Mouse (Mus musculus): ENCODE results near the gene Smg9. TPM values are rescaled to one million over a fixed set of nuclear protein-coding genes. Genes with fewer than 3 reads are reported as not detected.

The Smg9 gene
- total RNA-seq, 2 experiments from 2014 or later = 29.1 to 33.8 TPM

GRCm38 (mm10) chr7:24406528-24407344 lies 7.3 kb downstream of the Smg9 start:
- DNase-seq (ENCODE audit: low spot score in 2 of 2) = peak; percentile 61 to 77

GRCm38 (mm10) chr7:24408186-24408585 lies 8.8 kb downstream of the Smg9 start:
- no peak for DNase-seq (ENCODE audit: low spot score in 2 of 2)

GRCm38 (mm10) chr7:24410123-24410522 lies 10.7 kb downstream of the Smg9 start:
- no peak for DNase-seq (ENCODE audit: low spot score in 2 of 2)

DNA sequence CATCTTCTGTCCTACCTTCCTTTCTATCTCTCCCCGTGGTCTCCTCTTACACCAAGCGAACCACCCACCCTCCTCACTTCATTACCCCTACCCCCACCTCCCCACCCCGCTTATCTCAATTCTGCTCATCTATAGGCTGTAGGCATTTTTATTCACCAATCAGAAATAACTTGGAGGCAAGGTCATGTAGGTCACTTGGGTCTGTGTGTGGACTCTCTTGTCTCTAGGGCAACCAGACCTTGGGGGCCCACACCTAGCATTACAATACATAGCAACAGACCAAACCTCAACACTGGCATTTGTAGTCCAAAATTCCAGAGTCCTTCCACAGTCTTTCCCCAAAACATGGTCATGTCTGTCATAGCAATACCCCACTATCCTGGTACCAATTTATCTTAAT lies 11.4 kb downstream of the Smg9 start:
- no peak for DNase-seq (ENCODE audit: low spot score in 2 of 2)

DNA sequence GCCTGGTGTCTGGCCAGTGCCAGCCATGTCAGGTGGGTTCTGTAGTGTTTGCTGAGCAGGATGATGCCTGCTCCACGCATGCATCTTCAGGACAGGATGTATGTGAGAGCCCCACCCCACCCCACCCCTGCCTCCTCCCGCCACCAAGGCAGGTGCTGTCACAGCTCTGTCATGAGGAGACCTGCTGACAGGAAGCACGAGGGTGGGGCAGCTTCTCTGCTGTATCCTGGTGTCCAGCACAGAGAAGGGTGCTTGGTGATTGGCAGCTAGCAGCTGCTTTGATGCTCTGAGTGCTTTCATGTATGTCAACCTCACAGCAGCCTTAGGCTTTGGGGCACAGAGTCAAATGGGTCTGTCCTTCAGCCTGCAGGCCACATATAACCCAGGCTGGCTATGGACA lies 14.2 kb downstream of the Smg9 start:
- DNase-seq (ENCODE audit: low spot score in 2 of 2) = no peak

DNA sequence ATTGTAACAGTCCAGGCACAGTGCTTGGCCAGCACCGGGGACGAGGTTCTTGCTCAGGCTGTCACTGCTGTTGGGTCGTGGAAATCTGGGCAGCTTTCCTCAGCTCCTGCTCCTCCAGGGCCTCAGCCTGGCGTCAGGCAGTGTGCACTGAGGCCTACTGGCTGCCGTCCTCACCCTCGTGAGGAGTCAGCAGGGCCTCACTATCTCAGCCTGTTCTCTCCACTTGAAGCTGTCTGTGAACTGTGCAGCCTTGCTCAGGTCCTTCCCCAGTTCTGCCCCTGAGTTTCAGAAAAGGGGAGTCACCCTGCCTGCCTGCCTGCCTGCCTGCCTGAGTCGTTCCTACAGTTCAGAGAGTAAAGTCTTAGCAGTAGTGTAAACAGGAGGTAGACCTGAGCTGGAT lies 15.8 kb downstream of the Smg9 start:
- no peak for DNase-seq (ENCODE audit: low spot score in 2 of 2)

- no peak for DNase-seq (ENCODE audit: low spot score in 2 of 2)
These were observed 20.2 kb downstream of the Smg9 start for GRCm38 (mm10) chr7:24419579-24419978.

GRCm38 (mm10) chr7:24421648-24422047 lies 22.2 kb downstream of the Smg9 start:
- DNase-seq (ENCODE audit: low spot score in 2 of 2) = no peak

- no peak for DNase-seq (ENCODE audit: low spot score in 2 of 2)
These were observed 22.8 kb downstream of the Smg9 start for GRCm38 (mm10) chr7:24422251-24422650.

- DNase-seq (ENCODE audit: low spot score in 2 of 2) = no peak
These were observed 23.8 kb downstream of the Smg9 start for GRCm38 (mm10) chr7:24423107-24423763.

DNA sequence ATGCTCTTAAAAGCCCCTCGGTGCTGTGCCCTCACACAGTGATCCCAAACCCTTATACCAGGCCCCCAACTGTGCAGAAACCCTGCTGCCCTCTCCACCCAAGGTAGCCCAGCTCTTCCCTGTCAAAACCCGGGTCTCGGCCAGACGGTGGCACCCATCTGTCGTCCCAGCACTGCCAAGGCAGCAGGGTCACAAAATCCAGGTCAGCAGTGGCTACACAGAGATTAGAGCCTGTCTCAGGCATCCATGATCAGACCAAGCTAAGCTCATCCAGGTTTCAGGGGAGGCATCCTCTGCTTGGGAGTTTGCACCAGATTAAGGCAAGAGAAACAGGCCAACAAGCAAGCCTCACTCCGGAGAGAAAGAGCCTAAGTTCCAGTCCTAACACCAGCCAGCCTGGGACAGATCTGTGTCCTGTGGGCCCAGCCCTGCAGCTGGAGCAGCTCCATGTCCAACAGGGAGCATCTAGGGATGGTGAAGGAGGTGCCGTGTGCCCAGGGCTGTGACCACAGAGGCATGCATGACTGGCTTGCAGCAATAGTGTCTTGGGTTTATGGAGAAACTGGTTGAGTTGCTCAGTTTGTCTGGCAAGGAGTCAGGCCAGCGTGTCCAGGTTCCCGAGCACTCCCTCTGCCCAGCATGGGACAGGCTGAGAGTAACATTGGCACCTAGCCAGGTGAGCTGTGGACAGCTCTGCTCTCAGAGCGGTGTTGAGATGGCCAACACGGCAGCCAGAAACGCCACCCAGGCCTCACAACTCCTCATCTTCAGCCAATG lies 24.7 kb downstream of the Smg9 start:
- DNase-seq (ENCODE audit: low spot score in 2 of 2) = no peak

- no peak for DNase-seq (ENCODE audit: low spot score in 2 of 2)
These were observed 26.5 kb downstream of the Smg9 start for GRCm38 (mm10) chr7:24425919-24426318.

DNA sequence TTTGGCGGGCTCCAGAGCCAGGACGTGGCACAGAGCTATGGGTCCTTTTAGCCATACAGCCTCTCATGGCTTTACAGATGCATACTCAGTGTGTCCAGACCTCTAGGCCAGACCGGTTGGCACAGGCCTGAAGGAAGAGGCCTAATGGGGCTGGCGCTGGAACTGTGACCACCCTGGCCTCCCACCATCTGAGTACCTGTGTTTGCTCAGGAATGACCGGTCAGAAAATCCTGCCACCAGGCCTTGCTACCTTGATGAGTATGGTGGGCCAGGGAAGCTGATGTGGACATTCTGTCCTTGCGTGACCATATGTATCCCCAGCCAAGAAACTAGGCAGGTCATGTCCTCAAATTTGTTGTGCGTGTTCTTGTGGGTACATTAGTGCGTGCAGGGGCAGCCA lies 27.7 kb downstream of the Smg9 start:
- no peak for DNase-seq (ENCODE audit: low spot score in 2 of 2)

DNA sequence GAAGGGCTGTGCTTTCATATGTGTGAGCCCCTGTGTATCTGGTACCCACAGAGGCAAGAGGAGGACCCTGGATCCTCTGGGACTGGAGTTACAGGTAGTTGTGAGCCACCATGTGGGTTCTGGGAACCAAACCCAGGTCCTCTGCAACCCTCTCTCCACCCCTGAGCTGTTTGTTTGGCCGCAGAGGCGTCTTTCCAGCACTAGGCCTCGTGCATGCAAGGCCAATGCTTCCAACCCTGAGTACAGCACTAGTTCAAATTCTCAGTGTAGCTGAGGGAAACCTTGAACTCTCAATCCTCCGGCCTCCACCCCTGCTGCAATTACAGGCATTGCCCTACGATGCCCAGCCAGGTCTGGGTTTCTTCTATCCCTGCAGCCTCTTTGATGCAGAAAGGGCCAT lies 29.3 kb downstream of the Smg9 start:
- DNase-seq (ENCODE audit: low spot score in 2 of 2) = no peak

DNA sequence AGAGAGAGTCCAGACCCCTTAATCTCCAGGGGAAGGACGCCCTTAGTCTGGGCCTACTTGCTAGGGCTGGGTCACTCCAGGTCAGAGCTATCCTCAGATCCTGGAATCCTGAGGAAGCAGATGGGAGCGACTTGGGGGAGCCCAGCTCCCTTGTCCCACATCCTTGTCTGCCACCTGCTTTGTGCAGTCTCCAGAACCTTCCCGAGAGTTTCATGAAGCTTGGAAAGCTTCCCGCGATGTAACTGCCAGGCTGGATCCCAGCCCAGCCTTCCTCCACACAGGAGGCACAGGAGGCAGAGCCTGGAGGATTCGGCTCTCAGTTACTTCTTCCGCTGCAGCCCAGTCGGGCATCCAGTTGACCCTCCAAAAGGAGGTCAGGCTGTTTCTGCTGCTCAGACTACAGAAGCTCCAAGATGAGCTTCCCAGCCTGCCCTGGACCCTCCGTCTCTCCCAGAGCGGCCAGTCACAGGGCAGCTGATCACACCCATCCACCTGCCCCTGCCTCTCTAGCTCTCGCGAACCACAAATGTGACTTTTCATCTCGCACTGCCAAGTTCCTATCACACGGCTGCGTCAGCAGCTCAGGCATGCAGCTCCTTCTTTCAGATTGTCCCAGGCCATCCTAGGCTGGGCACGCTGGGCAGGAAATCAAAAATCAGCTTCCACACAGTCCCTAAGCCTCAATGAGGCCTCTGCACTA lies 30.1 kb downstream of the Smg9 start:
- peak; percentile 63 to 85 for DNase-seq (ENCODE audit: low spot score in 2 of 2)

GRCm38 (mm10) chr7:24430551-24431345 lies 31.3 kb downstream of the Smg9 start:
- no peak for DNase-seq (ENCODE audit: low spot score in 2 of 2)

- no peak for DNase-seq (ENCODE audit: low spot score in 2 of 2)
These were observed 32.3 kb downstream of the Smg9 start for GRCm38 (mm10) chr7:24431713-24432112.

DNA sequence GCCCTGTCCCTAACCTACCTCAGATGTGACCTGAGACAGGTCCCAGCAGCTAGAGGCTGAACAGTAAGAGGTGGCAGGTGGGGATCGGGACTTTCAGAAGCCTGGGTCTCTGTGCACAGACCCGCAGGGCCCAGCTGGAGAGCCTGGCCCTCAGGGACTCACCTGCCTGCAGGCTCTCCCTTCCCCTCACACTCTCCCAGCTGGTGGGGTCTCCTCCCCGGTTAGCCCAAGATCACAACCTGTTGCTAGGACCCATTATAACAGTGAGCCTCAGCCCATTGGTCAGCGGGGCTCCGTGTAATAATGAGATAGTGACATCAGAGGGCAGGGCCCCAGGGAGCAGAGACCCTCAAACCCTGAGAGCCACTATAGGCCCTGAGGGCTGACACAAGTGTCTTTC lies 35.9 kb downstream of the Smg9 start:
- DNase-seq (ENCODE audit: low spot score in 2 of 2) = no peak

DNA sequence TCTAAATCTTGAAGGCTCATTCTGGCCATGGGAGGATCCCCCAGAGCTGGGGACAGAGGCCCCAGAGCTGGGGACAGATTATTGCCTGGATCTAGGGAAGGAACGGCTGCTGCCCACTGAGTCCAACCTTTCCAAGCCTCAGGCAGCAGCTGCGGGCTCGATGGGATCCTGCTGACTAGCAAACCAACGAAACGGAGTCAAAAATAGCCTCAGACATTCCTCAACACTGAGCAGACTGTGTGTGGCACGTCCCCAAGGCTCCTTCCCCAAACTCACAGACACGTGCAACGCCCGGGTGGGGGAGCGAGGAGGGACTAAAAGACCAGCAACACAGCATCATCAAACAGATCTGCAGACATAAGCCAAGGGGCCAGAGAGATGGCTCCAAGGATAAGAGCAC lies 38.6 kb downstream of the Smg9 start:
- peak; percentile 21 to 31 for DNase-seq (ENCODE audit: low spot score in 2 of 2)

DNA sequence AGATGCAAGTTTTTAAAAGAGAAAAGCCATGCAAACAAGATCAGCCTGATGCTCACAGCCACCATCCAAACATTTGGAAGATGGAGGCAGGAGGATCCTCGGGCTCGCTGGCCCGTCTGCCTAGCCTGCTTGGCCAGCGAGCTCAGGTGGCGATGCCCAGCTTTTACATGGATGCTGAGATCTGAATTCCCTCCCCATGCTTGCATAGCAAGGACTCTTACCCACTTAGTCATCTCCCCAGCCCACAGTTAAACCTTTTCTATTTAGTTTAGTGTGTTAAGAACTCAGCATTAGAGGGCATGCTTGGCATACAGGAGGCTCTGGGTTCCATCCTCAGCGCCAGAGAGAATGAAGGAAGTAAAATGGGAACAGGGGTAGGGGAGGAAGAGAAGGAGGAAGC lies 39.8 kb downstream of the Smg9 start:
- no peak for DNase-seq (ENCODE audit: low spot score in 2 of 2)

DNA sequence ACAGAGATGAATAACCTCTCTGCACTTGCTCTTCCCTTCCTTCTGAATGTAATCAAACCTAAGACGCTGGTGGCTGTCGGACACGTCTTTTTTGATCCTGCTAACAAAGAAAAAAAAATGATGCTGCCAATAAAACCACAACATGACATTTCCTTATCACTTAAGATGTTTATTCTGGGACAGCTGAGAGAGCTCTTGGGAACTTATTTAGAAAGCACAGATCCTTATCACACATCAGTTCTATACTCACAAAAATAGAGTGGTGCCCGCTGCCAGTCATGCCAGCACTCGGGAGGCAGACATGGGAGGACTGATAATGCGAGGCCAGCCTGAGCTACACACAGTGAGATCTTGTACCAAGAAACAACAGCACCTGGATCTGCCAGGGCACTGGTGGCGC lies 40.5 kb downstream of the Smg9 start:
- no peak for DNase-seq (ENCODE audit: low spot score in 2 of 2)
